Mouse (Mus musculus): Measurements from ENCODE around the gene Psg17.
"Not testable (repeated sequence)": the region's sequence is repeated elsewhere in the genome, so short reads cannot be mapped to it uniquely, and the experiment has no call there.

GRCm38 (mm10) chr7:18781301-18781700 lies 40.1 kb downstream of the Psg17 start:
- TF ChIP-seq CTCF (IDR thresholded peaks at IDR 0.05 in 2 of 3, conservative IDR thresholded peaks at IDR 0.05 in 1 of 3; ENCODE audit: control insufficient read depth in 1 of 3, insufficient read depth in 1 of 3, low read depth in 2 of 3, low read length in 3 of 3, poor library complexity in 1 of 3, severe bottlenecking in 1 of 3) = peak in 2 of 3 experiments; percentile 60 to 68; a peak in 4 of 6 replicates
- not testable (repeated sequence) for TF ChIP-seq KAT2A (conservative IDR thresholded peaks at IDR 0.05; ENCODE audit: low read depth, low read length); GATA1 (IDR thresholded peaks at IDR 0.05; ENCODE audit: low read depth, low read length); POLR2A (IDR thresholded peaks at IDR 0.05; ENCODE audit: control insufficient read depth in 1 of 2, insufficient read depth in 1 of 2, low read depth in 1 of 2, low read length in 2 of 2, poor library complexity in 1 of 2); ETS1 (IDR thresholded peaks at IDR 0.05; ENCODE audit: low read depth, low read length); USF1 (IDR thresholded peaks at IDR 0.05; ENCODE audit: low read depth, low read length); RCOR1 (IDR thresholded peaks at IDR 0.05; ENCODE audit: low read depth, low read length); USF2 (IDR thresholded peaks at IDR 0.05; ENCODE audit: borderline replicate concordance in 1 of 2, insufficient read depth in 1 of 2, low read depth in 1 of 2, low read length in 2 of 2)
- peak; percentile 58 for TF ChIP-seq ZC3H11A (IDR thresholded peaks at IDR 0.05; ENCODE audit: low read depth, low read length)

Measured in MEL (cell line).